Mouse (Mus musculus) midbrain, embryonic 16.5 days (tissue): ENCODE measurements around the gene Ccdc51. TPM values are rescaled to one million over a fixed set of nuclear protein-coding genes. Genes with fewer than 3 reads are reported as not detected.
"Not testable (repeated sequence)": the region's sequence is repeated elsewhere in the genome, so short reads cannot be mapped to it uniquely, and the experiment has no call there.

Source experiments
- ATAC-seq: fragments of 200-750 bp; cut with Nextera tagmentation; 2 replicates; pipeline ENCODE4 v1.8.0; 2017; ENCODE audit warnings: moderate TSS enrichment
- H3K27ac ChIP-seq: fragments of 300-500 bp; sonication (generic); 2 replicates; pipeline ENCODE4 v1.5.1; 2014; ENCODE audit warnings: mild to moderate bottlenecking, low read length, mixed read lengths
- H3K27me3 ChIP-seq: fragments of 300-500 bp; sonication (generic); 2 replicates; pipeline ENCODE4 v1.6.1; 2014; ENCODE audit warnings: low read depth, low read length, mixed read lengths; ENCODE audit not compliant: control insufficient read depth, insufficient read depth
- H3K36me3 ChIP-seq: fragments of 300-500 bp; sonication (generic); 2 replicates; pipeline ENCODE4 v1.6.1; 2014; ENCODE audit warnings: mild to moderate bottlenecking, low read length, moderate library complexity, mixed read lengths; ENCODE audit not compliant: control insufficient read depth, insufficient read depth
- H3K4me1 ChIP-seq: fragments of 300-500 bp; sonication (generic); 2 replicates; pipeline ENCODE4 v1.6.1; 2014; ENCODE audit warnings: mild to moderate bottlenecking, low read length, mixed read lengths; ENCODE audit not compliant: control insufficient read depth, insufficient read depth
- H3K4me2 ChIP-seq: fragments of 300-500 bp; sonication (generic); 2 replicates; pipeline ENCODE4 v1.6.1; 2014; ENCODE audit warnings: mild to moderate bottlenecking, low read length, mixed read lengths
- H3K4me3 ChIP-seq: fragments of 300-500 bp; sonication (generic); 2 replicates; pipeline ENCODE4 v1.5.1; 2014; ENCODE audit warnings: low read depth, mild to moderate bottlenecking, low read length, moderate library complexity, mixed read lengths
- H3K9ac ChIP-seq: fragments of 300-500 bp; sonication (generic); 2 replicates; pipeline ENCODE4 v1.6.1; 2014; ENCODE audit warnings: low read depth, low read length, mixed read lengths
- H3K9me3 ChIP-seq: fragments of 300-500 bp; sonication (generic); replicated peaks from 2 replicates; pipeline ENCODE4 v1.6.1; 2014; ENCODE audit warnings: mild to moderate bottlenecking, low read length, mixed read lengths; ENCODE audit not compliant: control insufficient read depth, poor library complexity, severe bottlenecking
- WGBS: fragments of 180-500 bp; shearing (Covaris S2); extraction: QIAGEN DNeasy Blood & Tissue Kit; methylation state at CpG from one replicate; pipeline ENCODE4 v1.1.7; 2014; 5-methylcytosine and 5-hydroxymethylcytosine counted together
- polyA plus RNA-seq: library from polyadenylated mRNA; unstranded; fragments of >200 nt; fragmentation: Nextera tagmentation; extraction: Ambion mirVana; gene quantifications from 2 replicates; pipeline ENCODE4 v1.2.1, GENCODE M21; 2015

Gene Ccdc51
- polyA plus RNA-seq, 1 experiment from 2014 or later = 12.5 TPM

DNA sequence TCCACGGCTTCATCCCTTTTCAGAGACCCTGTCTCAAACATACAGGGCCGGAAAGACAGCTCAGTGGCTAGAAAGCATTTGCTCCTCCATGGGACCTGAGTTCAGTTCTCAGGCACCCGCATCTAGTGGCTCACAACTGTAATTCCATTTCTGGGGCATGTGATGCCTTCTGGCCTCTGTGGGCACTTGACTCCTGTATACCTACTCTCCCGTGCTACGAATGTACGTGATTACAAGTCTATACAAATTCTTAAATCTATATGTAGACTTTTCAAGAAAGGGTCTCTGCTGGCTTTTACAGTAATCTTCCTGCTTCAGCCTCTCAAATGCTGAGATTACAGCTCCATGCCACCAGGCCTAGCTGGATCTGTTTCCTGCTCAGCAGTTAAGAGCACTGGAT lies 38.7 kb downstream of the Ccdc51 start:
- H3K9me3 ChIP-seq = no peaks in the 10 kb centered on the region
- peaks cover 24% of the 10 kb centered on the region for H3K36me3 ChIP-seq
- H3K27me3 ChIP-seq = no peaks in the 10 kb centered on the region
- no peak for ATAC-seq
- no peaks in the 10 kb centered on the region for H3K4me1 ChIP-seq
- no peak overlapping the region for H3K9ac ChIP-seq
- H3K4me2 ChIP-seq = no peak overlapping the region
- no peak overlapping the region for H3K4me3 ChIP-seq
- 87% methylated on average over 6 of the region's 6 CpGs for WGBS
- no peak overlapping the region for H3K27ac ChIP-seq

DNA sequence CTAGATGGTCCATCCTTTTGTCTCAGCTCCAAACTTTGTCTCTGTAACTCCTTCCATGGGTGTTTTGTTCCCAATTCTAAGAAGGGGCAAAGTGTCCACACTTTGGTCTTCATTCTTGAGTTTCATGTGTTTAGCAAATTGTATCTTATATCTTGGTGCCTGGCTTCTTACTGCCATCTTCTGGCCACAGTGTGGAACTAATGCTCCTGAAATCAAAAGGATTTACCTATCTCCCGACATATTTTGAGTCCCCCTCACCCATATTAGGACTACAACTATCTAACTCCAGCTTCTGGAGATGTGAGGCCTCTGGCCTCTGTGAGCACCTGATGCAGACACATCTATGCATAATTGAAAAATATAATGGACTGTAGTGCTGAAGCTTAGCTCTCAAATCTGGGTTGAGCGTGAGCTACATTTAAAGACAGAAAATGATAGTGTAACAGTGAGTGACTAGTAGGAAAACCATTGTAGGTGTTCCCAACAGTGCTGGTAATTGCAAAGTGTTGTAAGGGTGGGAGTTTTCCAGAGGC lies 40.3 kb downstream of the Ccdc51 start:
- Histone ChIP-seq H3K27me3 (no peaks in the 10 kb centered on the region), H3K36me3 (peaks cover 13% of the 10 kb centered on the region), H3K4me1 (no peaks in the 10 kb centered on the region), H3K9me3 (no peaks in the 10 kb centered on the region), H3K9ac (no peak overlapping the region), H3K4me3 (no peak overlapping the region), H3K4me2 (no peak overlapping the region), H3K27ac (no peak overlapping the region)
- ATAC-seq = peak; percentile 19; the same call in 1 of the 2 replicates
- WGBS = 44% methylated on average over 2 of the region's 2 CpGs

DNA sequence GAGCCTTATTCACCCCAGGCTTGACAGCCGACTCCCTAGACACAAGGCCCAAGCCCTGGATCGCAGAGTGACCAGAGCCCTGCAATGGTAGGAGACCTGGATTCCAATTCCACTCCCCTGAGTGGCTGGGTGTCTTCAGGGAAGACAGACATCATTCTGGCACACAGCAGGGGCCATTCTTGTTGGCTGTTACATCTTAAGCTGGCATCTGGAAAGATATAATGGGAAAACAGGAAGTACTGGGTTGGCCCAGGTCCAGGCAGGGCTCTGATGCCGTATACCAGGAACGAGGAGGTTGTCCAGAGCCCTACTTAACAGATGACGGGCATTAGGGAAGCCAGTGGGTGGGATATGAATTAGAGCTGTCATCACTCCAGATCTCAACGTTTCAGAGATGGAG lies 41.0 kb downstream of the Ccdc51 start:
- H3K4me3 ChIP-seq = no peak overlapping the region
- ATAC-seq = no peak
- peaks cover 8% of the 10 kb centered on the region for H3K36me3 ChIP-seq
- no peaks in the 10 kb centered on the region for H3K27me3 ChIP-seq
- no peak overlapping the region for H3K27ac ChIP-seq
- H3K9me3 ChIP-seq = no peaks in the 10 kb centered on the region
- no peak overlapping the region for H3K9ac ChIP-seq
- no peak overlapping the region for H3K4me2 ChIP-seq
- no peaks in the 10 kb centered on the region for H3K4me1 ChIP-seq
- WGBS = 53% methylated on average over 6 of the region's 6 CpGs

DNA sequence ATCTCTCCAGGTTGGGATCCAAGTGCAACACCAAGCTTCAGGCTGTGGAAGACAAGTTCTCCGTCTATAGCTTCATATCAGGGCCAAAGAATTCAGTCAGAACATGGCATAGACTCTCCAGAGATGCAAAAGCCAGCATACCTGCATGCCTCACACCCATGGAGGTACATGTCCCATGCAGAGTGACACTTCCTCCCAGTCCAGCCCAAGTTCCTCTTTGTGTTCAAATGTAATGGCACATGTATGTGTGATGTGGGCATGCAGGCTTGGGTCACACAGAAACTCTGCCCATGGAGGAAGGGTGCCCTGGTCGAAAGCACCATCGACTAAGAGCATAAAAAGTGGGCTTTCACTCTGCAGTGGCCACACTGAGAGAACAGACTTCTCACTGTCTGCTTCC lies 41.9 kb downstream of the Ccdc51 start:
- Histone ChIP-seq H3K9ac (no peak overlapping the region), H3K4me1 (no peaks in the 10 kb centered on the region), H3K27ac (no peak overlapping the region), H3K9me3 (no peaks in the 10 kb centered on the region), H3K36me3 (peaks cover 3% of the 10 kb centered on the region), H3K4me2 (no peak overlapping the region), H3K27me3 (no peaks in the 10 kb centered on the region), H3K4me3 (no peak overlapping the region)
- ATAC-seq = no peak
- 80% methylated on average over 3 of the region's 3 CpGs for WGBS

DNA sequence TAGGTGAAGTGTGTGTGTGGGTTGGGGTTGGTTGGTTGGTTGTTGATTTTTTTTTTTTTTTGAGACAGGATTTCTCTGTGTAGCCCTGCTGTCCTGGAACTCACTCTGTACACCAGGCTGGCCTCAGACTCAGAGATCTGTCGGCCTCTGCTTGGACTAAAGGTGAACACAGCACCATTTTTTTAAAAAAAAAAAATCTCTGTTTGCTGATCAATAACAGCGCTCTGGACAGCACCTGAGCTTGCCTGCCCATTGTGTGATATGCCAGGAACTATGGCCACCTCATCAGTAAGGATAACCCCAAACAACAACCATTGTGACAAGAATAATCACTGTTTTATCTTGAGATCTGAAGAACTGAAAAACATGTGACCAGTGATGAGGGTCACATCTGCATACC lies 42.8 kb downstream of the Ccdc51 start:
- 70% methylated on average over 2 of the region's 2 CpGs for WGBS
- H3K36me3 ChIP-seq = no peaks in the 10 kb centered on the region
- no peak overlapping the region for H3K9ac ChIP-seq
- H3K4me3 ChIP-seq = no peak overlapping the region
- H3K4me1 ChIP-seq = no peaks in the 10 kb centered on the region
- ATAC-seq = no peak
- H3K27me3 ChIP-seq = no peaks in the 10 kb centered on the region
- no peak overlapping the region for H3K4me2 ChIP-seq
- H3K27ac ChIP-seq = no peak overlapping the region
- H3K9me3 ChIP-seq = no peaks in the 10 kb centered on the region

DNA sequence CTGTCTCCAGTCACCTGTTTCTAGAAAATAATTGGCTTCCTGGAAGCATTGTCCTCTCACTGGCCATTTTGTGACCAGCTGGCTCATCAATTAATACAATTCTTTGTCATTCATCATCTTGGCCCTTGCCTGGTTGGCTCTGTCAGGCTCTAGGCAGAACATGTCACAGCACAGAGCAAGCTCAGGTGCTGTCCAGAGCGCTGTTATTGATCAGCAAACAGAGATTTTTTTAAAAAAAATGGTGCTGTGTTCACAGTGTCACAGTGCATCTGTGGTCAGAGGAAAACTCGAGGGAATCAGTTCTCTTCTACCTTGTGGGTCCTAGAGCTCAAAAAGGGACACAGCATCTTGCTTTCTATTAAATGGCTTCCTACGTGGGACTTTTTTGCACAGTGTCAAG lies 43.2 kb downstream of the Ccdc51 start:
- Histone ChIP-seq H3K4me3 (no peak overlapping the region), H3K4me1 (no peaks in the 10 kb centered on the region), H3K27ac (no peak overlapping the region), H3K36me3 (no peaks in the 10 kb centered on the region), H3K9ac (no peak overlapping the region), H3K9me3 (no peaks in the 10 kb centered on the region), H3K27me3 (no peaks in the 10 kb centered on the region), H3K4me2 (no peak overlapping the region)
- 74% methylated on average over 3 of the region's 3 CpGs for WGBS
- ATAC-seq = no peak

DNA sequence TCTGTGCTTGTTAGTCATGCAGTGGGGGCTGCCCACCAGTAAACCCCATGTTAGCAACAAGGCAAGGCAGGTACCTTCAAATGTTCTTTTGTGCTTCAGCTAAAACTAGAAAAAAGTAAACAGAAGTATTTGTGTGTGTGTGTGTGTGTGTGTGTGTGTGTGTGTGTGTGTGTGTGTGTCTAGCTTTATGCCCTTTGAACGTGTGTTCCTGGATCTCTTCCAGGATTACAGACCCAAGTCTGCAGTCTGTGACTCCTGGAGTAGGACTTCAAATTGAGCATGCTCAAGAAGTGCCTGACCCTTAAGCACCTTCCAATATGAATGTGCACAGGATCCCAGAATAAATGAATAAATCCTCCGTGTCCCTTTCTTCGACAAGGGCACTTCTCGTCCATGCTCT lies 44.8 kb downstream of the Ccdc51 start:
- Histone ChIP-seq H3K9me3 (no peaks in the 10 kb centered on the region), H3K27me3 (no peaks in the 10 kb centered on the region), H3K4me1 (no peaks in the 10 kb centered on the region), H3K4me2 (no peak overlapping the region), H3K4me3 (no peak overlapping the region), H3K27ac (no peak overlapping the region), H3K9ac (no peak overlapping the region), H3K36me3 (no peaks in the 10 kb centered on the region)
- no peak for ATAC-seq
- 88% methylated on average over 4 of the region's 4 CpGs for WGBS

DNA sequence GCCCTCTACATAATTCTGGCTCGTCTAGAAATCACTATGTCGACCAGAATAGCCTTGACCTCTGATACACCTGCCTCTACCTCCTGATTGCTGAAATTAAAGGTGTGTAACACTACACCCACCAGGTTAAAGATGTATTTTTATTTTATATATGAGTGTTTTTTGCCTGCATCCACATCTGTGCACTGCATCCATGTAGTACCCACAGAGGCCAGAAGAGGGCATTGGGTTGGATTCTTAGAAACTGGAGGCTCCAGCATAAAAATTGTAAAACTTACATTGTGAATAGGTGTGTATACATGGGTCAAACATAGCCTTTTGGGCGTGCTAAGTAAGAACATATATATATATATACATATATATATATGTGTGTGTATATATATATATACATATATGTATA lies 45.9 kb downstream of the Ccdc51 start:
- no peaks in the 10 kb centered on the region for H3K27me3 ChIP-seq
- H3K9ac ChIP-seq = no peak overlapping the region
- H3K36me3 ChIP-seq = no peaks in the 10 kb centered on the region
- no peak for ATAC-seq
- H3K9me3 ChIP-seq = no peaks in the 10 kb centered on the region
- no peak overlapping the region for H3K27ac ChIP-seq
- H3K4me1 ChIP-seq = no peaks in the 10 kb centered on the region
- no peak overlapping the region for H3K4me3 ChIP-seq
- H3K4me2 ChIP-seq = no peak overlapping the region
- WGBS = 56% methylated on average over 3 of the region's 3 CpGs

DNA sequence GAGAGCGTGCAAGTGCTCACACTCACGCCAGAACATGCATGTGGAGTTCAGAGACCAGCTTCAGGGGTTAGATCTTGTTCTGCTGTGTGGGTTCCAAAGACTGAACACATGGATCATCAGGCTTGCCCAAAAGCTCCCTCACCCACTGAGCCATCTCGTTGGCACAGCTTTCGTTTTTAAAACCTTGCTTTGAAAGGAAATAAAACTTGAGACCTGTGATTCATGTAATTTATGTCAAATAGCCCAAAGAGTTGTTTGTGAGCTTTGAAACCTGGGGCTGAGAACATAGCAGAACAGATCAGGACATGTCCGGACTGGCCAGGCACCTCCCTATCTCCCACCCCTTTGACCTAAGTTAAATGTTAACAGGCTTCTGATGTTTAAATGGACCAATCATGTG lies 47.8 kb downstream of the Ccdc51 start:
- Histone ChIP-seq H3K27ac (no peak overlapping the region), H3K4me1 (no peaks in the 10 kb centered on the region), H3K9ac (no peak overlapping the region), H3K27me3 (no peaks in the 10 kb centered on the region), H3K9me3 (no peaks in the 10 kb centered on the region), H3K4me3 (no peak overlapping the region), H3K36me3 (no peaks in the 10 kb centered on the region), H3K4me2 (no peak overlapping the region)
- WGBS = 92% methylated on average over 5 of the region's 5 CpGs
- no peak for ATAC-seq

DNA sequence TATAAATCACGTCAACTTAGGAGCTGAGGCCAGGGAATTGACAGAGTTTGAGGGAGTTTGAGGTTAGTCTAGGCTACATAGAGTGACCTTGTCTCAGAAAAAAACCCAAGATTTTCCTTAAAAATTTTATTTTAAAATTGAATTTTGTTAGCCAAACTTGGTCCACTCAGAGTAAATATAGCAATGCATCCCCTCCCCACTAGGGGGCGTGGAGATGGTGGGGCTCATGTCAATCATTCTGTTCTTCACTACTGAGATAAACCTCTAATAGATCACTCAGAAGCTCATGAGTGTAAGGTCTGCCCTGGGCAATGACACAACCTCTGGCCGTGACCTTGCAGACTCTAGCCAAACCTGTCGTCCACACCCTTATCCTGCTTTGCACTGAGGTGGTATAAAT lies 58.1 kb downstream of the Ccdc51 start:
- not testable (repeated sequence) for H3K4me3 ChIP-seq, H3K27me3 ChIP-seq, H3K4me1 ChIP-seq, ATAC-seq, H3K27ac ChIP-seq, H3K9ac ChIP-seq, H3K36me3 ChIP-seq, H3K9me3 ChIP-seq, H3K4me2 ChIP-seq
- WGBS = 67% methylated on average over 4 of the region's 4 CpGs
